Mouse (Mus musculus) bone marrow macrophage, adult 2 months (primary cell): Measurements from ENCODE around the gene Cpne6.

Source experiments
- CTCF ChIP-seq: IDR thresholded peaks from 2 replicates; pipeline ENCODE4 v1.5.1; 2012; ENCODE audit warnings: low read depth, mild to moderate bottlenecking, low read length, moderate library complexity
- POLR2A ChIP-seq: IDR thresholded peaks from 2 replicates; pipeline ENCODE4 v1.6.1; 2012; ENCODE audit warnings: mild to moderate bottlenecking, low read depth, low read length, borderline replicate concordance

DNA sequence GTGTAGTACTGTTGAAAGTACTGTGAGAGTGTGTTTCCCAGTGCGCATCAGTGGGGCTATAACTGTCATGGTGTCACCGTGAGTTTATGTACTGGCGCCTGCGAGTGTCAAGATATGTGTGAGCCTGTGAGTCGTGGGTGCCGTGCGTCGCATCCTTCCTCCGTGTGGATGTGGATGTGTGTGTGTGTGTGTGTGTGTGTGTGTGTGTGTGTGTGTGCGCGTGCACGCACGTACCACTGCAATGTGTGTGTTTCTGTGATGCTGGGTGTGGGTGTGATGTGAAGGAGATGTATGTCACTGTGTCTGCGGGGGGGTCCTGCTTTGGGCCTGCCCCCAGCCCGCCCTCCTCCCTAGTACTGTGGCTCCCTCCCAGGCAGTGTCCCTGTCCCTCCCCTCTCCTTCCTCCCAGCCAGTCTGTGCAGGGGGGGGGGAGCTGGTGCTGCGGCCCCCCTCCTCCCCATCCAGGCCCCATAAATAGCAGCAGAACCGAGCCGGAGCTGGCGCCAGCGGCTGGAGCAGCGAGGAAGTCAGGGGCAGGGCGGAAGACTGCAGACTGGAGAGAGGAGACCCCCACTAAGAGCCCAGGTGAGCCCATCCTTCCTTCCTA lies at the start of gene Cpne6:
- TF ChIP-seq CTCF: no peak
- TF ChIP-seq POLR2A: no peak
